Mouse (Mus musculus): Measurements from ENCODE around the gene Cd48. TPM values are rescaled to one million over a fixed set of nuclear protein-coding genes. Genes with fewer than 3 reads are reported as not detected.

The Cd48 gene
- 0.62 and 0.79 TPM in 2 replicates for polyA plus RNA-seq (2016; fragmentation: Nextera tagmentation; extraction: Ambion mirVana)

DNA sequence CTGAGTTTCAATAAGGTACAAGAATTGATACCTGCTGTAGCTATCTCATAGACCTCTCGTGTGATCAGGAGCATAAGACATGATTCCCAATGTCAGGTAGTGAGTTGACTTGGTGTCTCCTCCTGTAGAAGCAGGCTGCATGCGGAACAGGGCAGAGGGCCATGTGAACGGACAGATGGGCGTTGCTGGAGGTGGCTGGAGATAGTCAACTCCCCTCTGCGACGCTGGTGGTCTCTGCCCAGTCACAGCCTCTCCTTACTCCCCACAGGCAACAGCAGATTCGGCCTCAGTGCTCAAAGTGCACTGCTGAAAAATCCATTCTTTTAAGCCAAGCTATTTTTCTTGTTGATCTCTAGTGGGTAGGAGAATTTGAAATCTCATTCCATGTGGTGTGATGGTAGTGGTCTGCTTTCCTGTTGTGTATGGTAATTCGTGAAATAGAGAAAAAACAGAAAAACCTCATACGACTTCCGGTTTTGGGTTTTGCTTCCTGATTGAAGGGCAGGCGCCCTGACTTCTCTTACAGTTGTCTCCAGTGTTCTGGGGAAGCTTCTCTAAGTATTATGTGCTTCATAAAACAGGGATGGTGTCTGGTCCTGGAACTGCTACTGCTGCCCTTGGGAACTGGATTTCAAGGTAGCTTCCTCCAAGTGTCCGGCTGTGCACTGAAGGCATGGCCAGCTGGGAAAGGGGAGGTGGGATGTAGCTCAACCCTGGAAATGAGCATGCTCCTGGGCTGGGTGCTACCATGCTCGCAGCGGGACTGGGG lies at the start of gene Cd48:
TSS of gene Cd48 (plus strand) at position 479 of the 769 bp plus-strand sequence.
- no peak for ATAC-seq (ENCODE audit: low FRiP score)
- no peaks in the 10 kb centered on the region for H3K4me1 ChIP-seq
- H3K36me3 ChIP-seq (replicated peaks), result no peaks in the 10 kb centered on the region
- H3K4me3 ChIP-seq (replicated peaks), result no peak within 1 kb of the TSS
- H3K9ac ChIP-seq, result no peak within 1 kb of the TSS
- H3K9me3 ChIP-seq, result no peaks in the 10 kb centered on the region
- H3K27ac ChIP-seq, result no peak within 1 kb of the TSS
- no peaks in the 10 kb centered on the region for H3K27me3 ChIP-seq
- H3K4me2 ChIP-seq, result no peak within 1 kb of the TSS
- WGBS, result 90% methylated on average over 14 of the region's 14 CpGs

DNA sequence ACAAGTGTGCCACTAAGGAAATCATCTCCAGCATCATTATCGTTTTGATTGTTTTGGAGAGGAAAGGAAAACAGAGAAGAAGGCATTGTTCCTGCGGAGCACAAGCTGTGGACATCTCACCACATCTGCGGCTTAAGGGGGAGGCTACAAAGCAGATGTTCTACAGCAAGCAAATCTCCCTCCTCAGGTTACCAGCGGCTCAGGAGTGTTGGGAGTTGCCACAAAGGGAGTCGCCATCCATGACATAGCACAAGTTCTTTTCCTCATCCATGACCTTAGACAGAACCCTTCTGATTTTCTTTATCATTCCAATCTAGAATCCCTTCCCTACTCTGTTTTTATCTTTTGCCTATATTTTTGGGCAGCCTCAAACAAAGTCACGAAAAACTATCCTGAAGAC lies 46.1 kb upstream of the Cd48 start:
- no peak for ATAC-seq (ENCODE audit: low FRiP score)
- Histone ChIP-seq H3K4me3 (replicated peaks) (no peak overlapping the region), H3K9me3 (no peaks in the 10 kb centered on the region), H3K27ac (no peak overlapping the region), H3K36me3 (replicated peaks) (no peaks in the 10 kb centered on the region), H3K4me2 (no peak overlapping the region), H3K27me3 (no peaks in the 10 kb centered on the region), H3K9ac (no peak overlapping the region), H3K4me1 (no peaks in the 10 kb centered on the region)
- 65% methylated on average over 6 of the region's 6 CpGs for WGBS

GRCm38 (mm10) chr1:171637101-171637500 lies 44.7 kb upstream of the Cd48 start:
- H3K27me3 ChIP-seq, result no peaks in the 10 kb centered on the region

GRCm38 (mm10) chr1:171638686-171639085 lies 43.1 kb upstream of the Cd48 start:
- WGBS, result 85% methylated on average over 2 of the region's 2 CpGs

More at GRCm38 (mm10) chr1:171637101-171637500, 44.7 kb upstream of the Cd48 start:
- H3K9ac ChIP-seq, result no peak overlapping the region
- H3K4me2 ChIP-seq, result no peak overlapping the region
- no peaks in the 10 kb centered on the region for H3K4me1 ChIP-seq
- H3K36me3 ChIP-seq (replicated peaks), result no peaks in the 10 kb centered on the region
- H3K27ac ChIP-seq, result no peak overlapping the region
- WGBS, result 81% methylated on average over 8 of the region's 8 CpGs
- ATAC-seq (ENCODE audit: low FRiP score), result no peak
- no peak overlapping the region for H3K4me3 ChIP-seq (replicated peaks)
- H3K9me3 ChIP-seq, result no peaks in the 10 kb centered on the region

DNA sequence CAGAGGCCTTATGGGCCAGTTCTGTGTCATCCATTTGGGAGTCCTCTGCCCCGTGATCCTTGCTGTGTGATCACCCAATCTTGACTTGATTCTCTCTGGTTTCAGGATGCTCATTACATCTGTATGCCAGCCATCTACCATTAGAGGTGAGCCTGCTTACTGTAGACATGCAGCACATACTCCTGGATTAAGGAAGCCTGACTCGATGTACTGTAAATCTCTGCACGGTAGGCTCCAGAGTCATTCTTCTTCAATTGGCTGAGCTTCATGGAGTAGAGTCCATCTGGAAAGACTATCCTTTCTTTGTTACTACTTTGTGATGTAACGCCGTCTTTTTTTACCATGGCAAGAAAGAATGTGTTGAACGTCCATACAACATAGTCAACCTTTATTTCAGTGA lies 41.0 kb upstream of the Cd48 start:
- H3K27me3 ChIP-seq, result no peaks in the 10 kb centered on the region
- no peak for ATAC-seq (ENCODE audit: low FRiP score)
- no peaks in the 10 kb centered on the region for H3K36me3 ChIP-seq (replicated peaks)
- no peaks in the 10 kb centered on the region for H3K4me1 ChIP-seq
- no peak overlapping the region for H3K4me3 ChIP-seq (replicated peaks)
- H3K9me3 ChIP-seq, result no peaks in the 10 kb centered on the region
- WGBS, result 93% methylated on average over 6 of the region's 6 CpGs
- no peak overlapping the region for H3K4me2 ChIP-seq
- no peak overlapping the region for H3K27ac ChIP-seq
- no peak overlapping the region for H3K9ac ChIP-seq

More at GRCm38 (mm10) chr1:171638686-171639085, 43.1 kb upstream of the Cd48 start:
- H3K27ac ChIP-seq, result no peak overlapping the region
- H3K4me2 ChIP-seq, result no peak overlapping the region
- no peaks in the 10 kb centered on the region for H3K9me3 ChIP-seq
- no peaks in the 10 kb centered on the region for H3K4me1 ChIP-seq
- H3K4me3 ChIP-seq (replicated peaks), result no peak overlapping the region
- H3K27me3 ChIP-seq, result no peaks in the 10 kb centered on the region
- H3K36me3 ChIP-seq (replicated peaks), result no peaks in the 10 kb centered on the region
- no peak overlapping the region for H3K9ac ChIP-seq
- no peak for ATAC-seq (ENCODE audit: low FRiP score)

DNA sequence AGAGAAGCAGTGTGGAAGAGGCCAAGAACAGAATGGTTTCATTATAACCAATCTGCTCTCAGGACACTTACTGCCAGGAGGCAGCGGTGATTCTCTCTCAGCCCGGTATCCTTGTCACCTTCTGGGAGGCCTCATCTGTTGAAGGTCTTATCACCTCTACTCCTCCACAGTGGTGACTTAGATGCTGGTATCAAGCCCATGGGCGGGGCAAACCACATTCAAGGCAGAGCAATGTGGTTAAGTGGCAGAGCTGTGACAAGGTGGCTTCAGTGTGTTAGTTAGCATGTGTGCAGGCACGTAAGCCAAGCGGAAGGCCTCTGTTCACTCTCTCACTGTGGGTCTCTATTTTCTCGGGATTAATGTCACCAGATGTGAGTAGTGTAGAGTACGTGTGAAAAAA lies 38.2 kb upstream of the Cd48 start:
- no peak overlapping the region for H3K27ac ChIP-seq
- H3K9me3 ChIP-seq, result no peaks in the 10 kb centered on the region
- 84% methylated on average over 7 of the region's 7 CpGs for WGBS
- H3K4me3 ChIP-seq (replicated peaks), result no peak overlapping the region
- H3K36me3 ChIP-seq (replicated peaks), result no peaks in the 10 kb centered on the region
- H3K4me1 ChIP-seq, result no peaks in the 10 kb centered on the region
- no peak overlapping the region for H3K9ac ChIP-seq
- H3K4me2 ChIP-seq, result no peak overlapping the region
- no peak for ATAC-seq (ENCODE audit: low FRiP score)
- no peaks in the 10 kb centered on the region for H3K27me3 ChIP-seq

DNA sequence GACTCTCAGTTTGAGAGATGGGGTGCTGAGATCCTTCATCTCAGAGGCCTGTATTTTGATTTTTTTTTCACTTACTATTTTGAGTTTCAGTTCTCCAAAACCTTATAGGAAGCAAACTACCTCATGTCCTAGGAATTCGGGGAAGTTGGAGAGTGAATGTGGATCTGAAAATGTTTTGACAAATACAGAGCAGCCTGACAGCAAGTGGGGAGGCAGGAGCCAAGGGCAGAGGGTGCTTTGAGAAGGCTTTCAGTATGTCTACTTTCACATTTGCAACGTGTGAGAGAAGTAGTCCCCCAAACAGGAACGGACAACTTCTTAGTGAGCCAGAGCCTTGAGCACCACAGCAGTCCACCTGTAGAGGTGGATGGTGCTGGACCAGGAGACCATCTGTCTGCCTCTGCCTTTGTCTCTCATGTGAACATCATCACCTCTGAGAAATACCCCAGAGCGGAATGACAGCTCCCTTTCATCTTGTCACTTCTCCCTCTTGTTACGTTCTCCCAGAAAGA lies 35.3 kb upstream of the Cd48 start:
- Histone ChIP-seq H3K27ac (no peak overlapping the region), H3K4me1 (no peaks in the 10 kb centered on the region), H3K27me3 (no peaks in the 10 kb centered on the region), H3K4me2 (no peak overlapping the region), H3K4me3 (replicated peaks) (no peak overlapping the region), H3K9me3 (no peaks in the 10 kb centered on the region), H3K36me3 (replicated peaks) (no peaks in the 10 kb centered on the region), H3K9ac (no peak overlapping the region)
- no peak for ATAC-seq (ENCODE audit: low FRiP score)
- 82% methylated on average over 5 of the region's 5 CpGs for WGBS

DNA sequence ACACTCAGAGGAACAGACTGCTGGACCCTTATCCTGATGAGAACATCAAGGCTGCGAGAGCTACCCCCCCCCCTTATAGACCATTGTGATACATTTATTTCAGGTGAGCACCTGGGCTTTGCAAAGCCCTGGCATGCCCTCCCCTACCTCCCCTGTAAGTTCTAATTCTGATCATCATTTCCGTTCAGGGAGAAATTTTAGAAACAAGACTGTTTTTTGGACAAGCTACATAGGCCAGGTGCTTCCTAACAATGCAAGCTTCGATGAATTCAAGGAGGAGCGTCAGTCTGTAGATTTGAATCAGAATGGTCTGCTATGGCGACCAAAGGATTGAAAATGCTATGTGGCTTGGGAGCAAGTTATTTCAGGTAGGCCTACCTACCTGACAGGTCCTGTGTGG lies 34.1 kb upstream of the Cd48 start:
- Histone ChIP-seq H3K9ac (no peak overlapping the region), H3K36me3 (replicated peaks) (no peaks in the 10 kb centered on the region), H3K27me3 (no peaks in the 10 kb centered on the region), H3K4me2 (no peak overlapping the region), H3K4me1 (no peaks in the 10 kb centered on the region), H3K9me3 (no peaks in the 10 kb centered on the region), H3K27ac (no peak overlapping the region), H3K4me3 (replicated peaks) (no peak overlapping the region)
- ATAC-seq (ENCODE audit: low FRiP score), result no peak
- 86% methylated on average over 5 of the region's 5 CpGs for WGBS

DNA sequence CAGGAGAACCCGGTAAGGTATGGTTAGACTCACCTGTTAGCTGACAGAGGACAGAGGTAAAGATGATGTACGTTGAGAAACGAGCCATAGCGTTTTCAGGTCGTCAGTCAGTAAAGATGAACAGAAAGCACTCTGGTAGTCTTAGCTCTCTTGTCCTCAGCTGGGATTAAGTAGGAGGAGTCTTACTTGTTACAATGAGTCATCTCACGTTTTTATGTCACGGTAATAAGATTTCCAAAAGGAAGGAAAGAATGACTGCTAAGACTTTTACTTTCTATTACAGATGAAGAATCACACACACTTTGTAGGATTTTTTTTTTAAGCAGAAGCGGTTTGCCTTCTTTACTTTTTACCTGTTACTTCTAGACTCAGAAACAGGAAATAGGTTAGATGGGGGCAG lies 33.0 kb upstream of the Cd48 start:
- no peak overlapping the region for H3K27ac ChIP-seq
- H3K4me3 ChIP-seq (replicated peaks), result no peak overlapping the region
- H3K4me2 ChIP-seq, result no peak overlapping the region
- no peaks in the 10 kb centered on the region for H3K9me3 ChIP-seq
- WGBS, result 84% methylated on average over 8 of the region's 8 CpGs
- no peaks in the 10 kb centered on the region for H3K36me3 ChIP-seq (replicated peaks)
- H3K9ac ChIP-seq, result no peak overlapping the region
- no peaks in the 10 kb centered on the region for H3K27me3 ChIP-seq
- no peaks in the 10 kb centered on the region for H3K4me1 ChIP-seq
- ATAC-seq (ENCODE audit: low FRiP score), result no peak

GRCm38 (mm10) chr1:171652734-171653133 lies 29.1 kb upstream of the Cd48 start, which contains the start of gene Slamf7:
Slamf7 (minus strand) TSS chr1:171653035.
- ATAC-seq (ENCODE audit: low FRiP score), result no peak
- 88% methylated on average over 5 of the region's 5 CpGs for WGBS
- no peaks in the 10 kb centered on the region for H3K36me3 ChIP-seq (replicated peaks)
- no peaks in the 10 kb centered on the region for H3K9me3 ChIP-seq
- H3K27me3 ChIP-seq, result no peaks in the 10 kb centered on the region
- no peak within 1 kb of the TSS for H3K27ac ChIP-seq
- H3K9ac ChIP-seq, result no peak within 1 kb of the TSS
- no peak within 1 kb of the TSS for H3K4me2 ChIP-seq
- no peaks in the 10 kb centered on the region for H3K4me1 ChIP-seq
- H3K4me3 ChIP-seq (replicated peaks), result no peak within 1 kb of the TSS

DNA sequence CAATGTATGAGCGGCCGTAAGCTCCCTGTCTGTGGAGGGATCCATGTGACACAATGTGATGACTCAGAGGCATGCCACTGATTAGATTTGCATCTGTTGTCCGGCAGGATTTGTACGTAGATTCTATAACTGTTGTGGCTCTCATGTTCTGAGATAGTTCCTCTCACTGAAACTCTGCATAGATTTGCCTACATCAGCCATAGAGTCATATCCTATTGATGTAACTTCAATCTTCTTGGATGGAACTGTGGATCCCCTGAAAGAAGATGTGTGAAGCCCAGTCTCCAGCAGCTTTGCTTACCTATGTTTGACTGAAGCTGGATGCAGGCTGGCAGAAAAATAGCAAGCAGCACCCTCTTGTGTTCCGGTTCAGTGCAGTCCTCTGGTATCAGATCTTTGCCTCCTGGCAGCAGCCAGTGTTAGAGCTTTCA lies 23.2 kb upstream of the Cd48 start:
- Histone ChIP-seq H3K4me1 (no peaks in the 10 kb centered on the region), H3K4me2 (no peak overlapping the region), H3K36me3 (replicated peaks) (no peaks in the 10 kb centered on the region), H3K27me3 (no peaks in the 10 kb centered on the region), H3K4me3 (replicated peaks) (no peak overlapping the region), H3K9me3 (no peaks in the 10 kb centered on the region), H3K9ac (no peak overlapping the region), H3K27ac (no peak overlapping the region)
- 87% methylated on average over 5 of the region's 5 CpGs for WGBS
- no peak for ATAC-seq (ENCODE audit: low FRiP score)

DNA sequence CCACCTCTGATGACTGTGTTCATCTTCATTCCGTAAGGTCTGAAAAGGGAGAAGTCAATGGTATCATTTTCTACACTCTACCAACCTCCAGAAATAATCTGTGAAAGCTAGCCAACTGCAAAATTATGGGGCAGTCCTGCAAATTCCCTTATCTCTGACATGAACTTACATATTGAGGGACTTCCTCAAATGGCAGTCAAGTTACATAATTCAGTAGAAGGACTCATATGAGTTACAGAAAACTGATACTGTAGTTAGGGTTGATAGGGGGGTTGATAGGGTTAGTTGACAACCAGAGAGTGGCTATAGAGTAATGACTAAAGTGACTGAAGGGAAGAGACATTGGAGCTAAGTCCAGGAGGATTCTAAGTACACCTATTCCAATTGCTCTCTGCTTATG lies 21.4 kb upstream of the Cd48 start:
- Histone ChIP-seq H3K4me2 (no peak overlapping the region), H3K27me3 (no peaks in the 10 kb centered on the region), H3K27ac (no peak overlapping the region), H3K9me3 (no peaks in the 10 kb centered on the region), H3K4me3 (replicated peaks) (no peak overlapping the region), H3K36me3 (replicated peaks) (no peaks in the 10 kb centered on the region), H3K4me1 (no peaks in the 10 kb centered on the region), H3K9ac (no peak overlapping the region)
- no peak for ATAC-seq (ENCODE audit: low FRiP score)
- WGBS, result 80% methylated on average over 1 of the region's 1 CpGs

DNA sequence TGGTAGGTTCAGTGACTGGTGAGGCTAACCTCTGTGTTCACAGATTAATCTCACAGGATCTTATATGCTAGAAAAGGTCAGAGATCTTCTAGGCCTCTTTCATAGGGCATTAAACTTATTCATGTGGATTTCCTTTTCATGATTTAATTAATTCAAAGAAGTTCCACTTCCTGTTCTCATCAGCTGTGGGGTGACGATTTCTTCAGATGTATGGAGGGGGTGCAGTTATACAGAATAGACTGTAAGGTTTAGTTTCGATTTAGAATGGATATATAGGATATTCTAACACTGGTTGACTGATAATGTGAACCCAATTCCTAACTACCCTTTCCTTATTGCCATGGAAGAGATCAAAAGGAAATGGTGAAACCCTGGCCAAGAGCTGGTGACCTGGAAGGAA lies 20.3 kb upstream of the Cd48 start:
- Histone ChIP-seq H3K4me2 (no peak overlapping the region), H3K36me3 (replicated peaks) (no peaks in the 10 kb centered on the region), H3K27ac (no peak overlapping the region), H3K9me3 (no peaks in the 10 kb centered on the region), H3K9ac (no peak overlapping the region), H3K4me1 (no peaks in the 10 kb centered on the region), H3K4me3 (replicated peaks) (no peak overlapping the region), H3K27me3 (no peaks in the 10 kb centered on the region)
- WGBS, result 80% methylated on average over 2 of the region's 2 CpGs
- no peak for ATAC-seq (ENCODE audit: low FRiP score)
